Mouse (Mus musculus) gastrocnemius, postnatal 4 days (tissue): Measurements from ENCODE around the gene Tmem266. TPM values are rescaled to one million over a fixed set of nuclear protein-coding genes. Genes with fewer than 3 reads are reported as not detected.

ENCODE experiments used
- DNase-seq, 2 experiments: peaks; one replicate each; pipeline ENCODE4 v3.0.0; 2021 to 2022; ENCODE audit warnings: low spot score in 2 of 2, mixed read lengths in 2 of 2
- total RNA-seq, 2 experiments: library from RNA; stranded (reverse); gene quantifications; 2 replicates each; pipeline ENCODE4 v1.2.3; 2021

Gene Tmem266
- total RNA-seq, 2 experiments from 2014 or later, result 0.44 to 0.74 TPM

GRCm38 (mm10) chr9:55391909-55392658 lies 65.4 kb downstream of the Tmem266 start:
- peak; percentile 55 to 71 for DNase-seq

DNA sequence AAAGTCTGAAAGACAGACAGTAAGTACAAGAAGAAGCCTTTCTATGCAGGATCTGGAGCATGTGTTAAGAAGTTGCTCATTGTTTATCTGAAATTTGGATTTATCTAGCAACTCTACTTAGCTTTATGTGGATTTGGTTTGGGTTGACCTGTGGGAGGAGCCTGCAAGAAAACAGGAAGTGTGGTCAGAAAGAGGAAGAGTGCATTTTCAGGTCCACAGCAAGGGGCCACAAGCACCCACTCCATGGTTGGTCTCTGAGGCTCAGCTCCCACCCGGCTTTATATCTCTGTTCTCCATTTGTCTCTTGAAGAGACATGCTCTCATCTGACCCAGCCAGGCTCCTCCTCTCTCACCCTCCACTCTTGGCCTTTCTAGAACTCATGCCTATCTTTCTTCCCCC lies 68.9 kb downstream of the Tmem266 start:
- no peak for DNase-seq

- no peak for DNase-seq
Measured at GRCm38 (mm10) chr9:55398985-55399554, 72.4 kb downstream of the Tmem266 start.

GRCm38 (mm10) chr9:55402276-55402675 lies 75.6 kb downstream of the Tmem266 start:
- no peak for DNase-seq

GRCm38 (mm10) chr9:55404256-55404655 lies 77.5 kb downstream of the Tmem266 start:
- no peak for DNase-seq

GRCm38 (mm10) chr9:55404976-55405702 lies 78.4 kb downstream of the Tmem266 start:
- DNase-seq, result no peak

DNA sequence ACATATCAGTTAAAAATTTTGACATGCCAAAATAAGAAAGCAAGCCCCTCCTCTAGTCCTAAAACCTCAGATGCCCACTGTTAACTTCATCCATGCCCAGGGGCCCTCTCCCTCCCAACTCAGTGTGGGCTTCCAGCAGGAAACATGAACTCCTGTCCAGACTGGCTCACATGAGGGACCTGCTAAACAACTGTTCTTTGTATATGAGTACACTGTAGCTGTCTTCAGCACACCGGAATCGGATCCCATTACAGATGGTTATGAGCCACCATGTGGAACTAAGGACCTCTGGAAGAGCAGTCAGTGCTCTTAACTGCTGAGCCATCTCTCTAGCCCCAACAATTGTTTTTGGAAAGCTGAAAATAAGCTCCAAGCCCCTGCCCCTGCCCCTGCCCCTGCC lies 80.1 kb downstream of the Tmem266 start:
- no peak for DNase-seq

GRCm38 (mm10) chr9:55408851-55409250 lies 82.1 kb downstream of the Tmem266 start:
- DNase-seq, result no peak

GRCm38 (mm10) chr9:55409833-55410232 lies 83.1 kb downstream of the Tmem266 start:
- no peak for DNase-seq

DNA sequence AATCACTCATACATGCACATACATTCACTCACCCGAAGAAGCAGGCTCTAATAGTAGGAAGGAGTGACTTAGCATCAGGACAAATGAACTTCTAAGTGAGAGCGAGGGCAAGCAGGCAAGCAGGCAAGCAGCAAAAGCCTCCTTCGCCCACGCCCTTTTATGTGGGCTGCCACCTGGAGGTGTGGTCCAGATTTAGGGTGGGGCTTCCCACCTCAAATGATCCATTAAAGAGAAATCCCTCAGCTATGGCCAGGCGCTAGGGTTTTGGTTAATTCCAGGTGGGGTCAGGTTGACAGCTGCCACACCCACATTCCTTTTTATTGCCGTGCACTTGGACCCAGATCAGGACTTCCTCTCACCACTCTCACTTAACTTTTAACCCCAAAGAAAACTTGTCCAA lies 83.7 kb downstream of the Tmem266 start:
- DNase-seq, result no peak

DNA sequence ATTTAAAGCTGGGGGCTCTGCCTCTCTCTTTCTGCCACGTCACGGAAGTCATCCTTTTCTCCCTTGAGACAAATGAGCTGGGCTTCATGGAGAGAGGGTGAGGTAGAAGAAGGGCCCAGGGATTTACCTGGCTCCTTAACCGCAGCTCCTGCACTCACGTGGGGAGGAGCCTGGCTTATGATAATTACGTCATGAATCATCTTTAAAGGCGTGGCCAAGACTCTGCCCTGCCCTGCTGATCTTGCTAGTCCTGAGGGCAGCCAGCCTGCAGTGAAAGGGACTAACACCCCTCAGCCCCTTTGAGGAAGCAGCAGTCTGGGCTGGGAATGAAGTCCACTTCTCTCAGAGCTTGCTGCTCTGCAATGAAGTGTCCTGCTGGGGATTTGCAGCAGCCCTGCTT lies 84.4 kb downstream of the Tmem266 start:
- DNase-seq, result no peak

DNA sequence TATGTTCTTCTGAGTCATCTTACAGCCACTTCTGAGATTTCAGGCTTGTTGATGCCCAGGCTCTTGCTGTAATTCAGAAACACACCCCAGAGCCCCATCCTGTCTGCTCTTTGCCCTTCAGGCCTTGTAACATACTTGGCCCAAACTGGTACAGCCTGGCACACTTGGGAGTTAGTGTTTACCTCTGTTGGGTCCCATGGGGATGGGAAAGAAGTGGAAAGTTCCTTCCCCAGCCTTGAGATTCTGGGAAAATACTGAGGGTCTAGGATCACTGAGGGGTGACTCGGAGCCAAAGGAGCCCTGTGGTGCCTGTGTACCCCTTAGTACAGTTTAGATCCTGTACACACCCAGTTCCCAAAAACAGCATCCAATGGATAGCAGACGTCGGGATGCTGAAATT lies 95.1 kb downstream of the Tmem266 start:
- no peak for DNase-seq

- DNase-seq, result no peak
Measured at GRCm38 (mm10) chr9:55423451-55424424, 97.0 kb downstream of the Tmem266 start.

- DNase-seq, result no peak
Measured at GRCm38 (mm10) chr9:55425271-55425810, 98.6 kb downstream of the Tmem266 start.

DNA sequence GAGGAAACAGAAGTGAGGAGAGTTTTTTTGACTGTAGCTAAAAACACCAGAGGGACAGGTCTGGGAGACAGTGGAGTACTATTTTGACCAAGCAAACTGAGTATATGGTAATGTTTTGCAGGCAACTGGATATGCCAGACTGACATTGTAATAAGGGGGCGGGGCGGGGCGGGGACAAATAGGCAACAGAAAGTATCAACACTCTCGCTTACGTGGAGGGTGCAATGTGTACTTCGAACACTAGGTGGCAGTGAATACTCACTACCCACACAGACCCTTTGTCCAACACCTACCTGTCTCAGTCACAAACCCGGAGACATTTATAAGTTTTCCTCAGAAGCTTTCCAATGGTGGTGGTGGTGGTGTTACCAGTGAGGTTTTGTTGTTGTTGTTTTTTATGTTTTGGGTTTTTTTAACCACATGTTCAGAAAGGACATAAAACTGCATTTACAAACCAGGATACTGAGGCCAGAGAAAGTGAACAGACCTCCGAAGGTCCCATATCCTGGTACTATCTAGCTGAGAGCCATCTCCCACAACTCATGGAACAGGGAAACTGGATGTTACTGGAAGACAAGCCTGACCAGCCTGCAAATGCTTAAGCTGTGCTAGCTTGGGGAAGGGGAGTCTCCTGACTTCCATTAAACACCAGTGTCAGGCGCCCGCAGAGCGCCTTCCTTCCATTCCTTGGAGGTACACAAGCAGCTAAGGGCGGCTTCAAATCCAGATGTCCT lies 102.7 kb downstream of the Tmem266 start:
- peak in 1 of 2 experiments; percentile 61 for DNase-seq

DNA sequence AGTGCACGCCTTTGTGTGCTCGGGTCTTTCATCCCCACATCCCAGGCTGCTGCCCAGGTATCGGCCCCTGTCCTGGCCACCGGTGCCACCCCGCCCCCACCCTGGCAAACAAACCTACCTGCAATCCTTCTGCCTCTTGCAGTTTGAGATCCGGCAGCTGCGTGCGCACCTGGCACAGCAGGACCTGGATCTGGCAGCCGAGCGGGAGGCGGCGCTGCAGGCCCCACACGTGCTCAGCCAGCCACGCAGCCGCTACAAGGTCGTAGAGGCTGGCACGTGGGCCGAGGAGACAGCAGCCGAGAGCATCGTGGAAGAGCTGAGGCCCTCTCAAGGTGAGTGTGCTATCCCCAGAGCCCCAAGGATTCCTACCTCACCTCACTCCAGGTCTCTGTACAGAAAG lies 103.4 kb downstream of the Tmem266 start:
- DNase-seq, result no peak

DNA sequence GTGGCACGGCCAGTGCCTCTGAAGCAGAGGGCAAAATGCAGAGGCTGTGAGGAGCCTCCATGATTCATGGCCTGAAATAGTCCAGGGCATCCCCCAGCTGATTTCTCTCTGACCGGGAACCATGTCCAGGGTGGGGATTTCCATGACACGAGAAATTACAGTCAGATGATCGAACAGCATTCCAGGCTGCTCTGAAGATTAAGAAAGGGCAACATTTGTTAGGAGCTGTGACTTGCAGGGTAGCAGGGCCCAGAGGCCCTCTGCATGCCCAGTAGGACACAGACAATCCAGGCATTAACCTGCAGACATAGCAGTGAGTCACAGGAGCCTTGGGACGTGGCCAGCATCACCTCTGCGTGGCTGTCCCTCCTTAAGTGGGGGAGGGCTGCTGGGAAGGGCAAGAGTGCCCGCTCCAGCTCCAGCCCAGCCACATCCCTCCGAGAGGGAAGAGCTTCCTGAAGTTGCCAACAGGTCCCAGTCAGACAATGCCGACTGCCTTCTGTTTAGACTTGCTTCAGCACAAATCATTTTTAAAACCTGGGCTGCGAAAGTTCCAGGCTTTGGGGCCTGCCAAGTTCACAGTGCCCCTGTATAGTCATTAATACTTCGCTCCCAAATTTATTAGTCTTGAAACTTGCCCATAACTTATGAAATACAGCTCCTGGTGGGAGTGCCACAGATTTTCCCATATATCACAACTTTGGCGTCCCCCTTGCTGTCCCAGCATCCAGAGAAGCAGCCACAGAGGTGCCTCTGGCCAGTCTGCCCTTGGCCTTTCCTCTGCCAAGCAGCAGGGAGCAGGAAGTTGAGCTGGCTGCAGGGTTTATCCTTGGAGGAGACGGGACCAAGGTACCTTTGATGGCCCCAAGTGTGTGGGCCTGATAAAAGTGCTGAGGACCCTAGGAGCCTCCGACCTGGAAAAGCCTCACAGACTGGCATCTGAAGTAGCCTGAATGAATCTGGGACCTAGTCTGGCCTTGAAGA lies 105.9 kb downstream of the Tmem266 start:
- no peak for DNase-seq

GRCm38 (mm10) chr9:55433875-55434274 lies 107.2 kb downstream of the Tmem266 start:
- no peak for DNase-seq

GRCm38 (mm10) chr9:55438433-55438832 lies 111.7 kb downstream of the Tmem266 start:
- no peak for DNase-seq
